Mouse (Mus musculus) myocyte (in vitro differentiated cells): Measurements from ENCODE around the gene Clec5a.

Source experiments
- CEBPB ChIP-seq: IDR thresholded peaks from 2 replicates; pipeline ENCODE4 v1.6.1; 2011; ENCODE audit warnings: mild to moderate bottlenecking, moderate library complexity; ENCODE audit not compliant: poor library complexity, insufficient read depth, severe bottlenecking
- POLR2A ChIP-seq: IDR thresholded peaks from one replicate; pipeline ENCODE4 v1.6.1; 2011; ENCODE audit warnings: low read depth, mild to moderate bottlenecking, control low read depth, moderate library complexity; ENCODE audit not compliant: insufficient read length

- TF ChIP-seq POLR2A (no peak), CEBPB (no peak)
Observed at GRCm38 (mm10) chr6:40554950-40555349, 30.7 kb downstream of the Clec5a start, which contains the start of gene Olfr461.
